Mouse (Mus musculus) 3T3-L1 (cell line): ENCODE measurements at regions not wholly inside any gene's neighbourhood (a gene's known extent, or its start where the extent isn't known, plus 50 kb on each side); places are given as distances from the start of the nearest gene placed in this dataset.

ENCODE experiments used
- DNase-seq: peaks from one replicate; pipeline ENCODE4 v3.0.0-alpha.2; 2015; ENCODE audit warnings: low read depth, low spot score

- peak; percentile 93 for DNase-seq
Observed at GRCm38 (mm10) chr10:117478931-117479280, 99.1 kb upstream of the Cpsf6 start.

GRCm38 (mm10) chr10:117478202-117478930 is 98.6 kb upstream of the Cpsf6 start:
- peak; percentile 93 for DNase-seq

- DNase-seq = peak; percentile 94
Observed at GRCm38 (mm10) chr10:117477331-117478201, 97.8 kb upstream of the Cpsf6 start.

- DNase-seq = peak; percentile 93
Observed at GRCm38 (mm10) chr10:117475086-117475945, 95.5 kb upstream of the Cpsf6 start.

GRCm38 (mm10) chr10:117474351-117475085 is 94.7 kb upstream of the Cpsf6 start:
- peak; percentile 95 for DNase-seq

- DNase-seq = peak; percentile 93
Observed at GRCm38 (mm10) chr10:117473471-117473870, 93.7 kb upstream of the Cpsf6 start.

- DNase-seq = no peak
Observed at GRCm38 (mm10) chr10:117472568-117472930, 92.7 kb upstream of the Cpsf6 start.

- DNase-seq = peak; percentile 94
Observed at GRCm38 (mm10) chr10:117471818-117472567, 92.2 kb upstream of the Cpsf6 start.

- peak; percentile 94 for DNase-seq
Observed at GRCm38 (mm10) chr10:117471036-117471817, 91.4 kb upstream of the Cpsf6 start.

GRCm38 (mm10) chr10:117470481-117470880 is 90.7 kb upstream of the Cpsf6 start:
- DNase-seq = peak; percentile 90

- peak; percentile 93 for DNase-seq
Observed at GRCm38 (mm10) chr10:117469573-117470090, 89.8 kb upstream of the Cpsf6 start.

GRCm38 (mm10) chr10:117468931-117469572 is 89.2 kb upstream of the Cpsf6 start:
- peak; percentile 88 for DNase-seq

GRCm38 (mm10) chr10:117468381-117468780 is 88.6 kb upstream of the Cpsf6 start:
- DNase-seq = peak; percentile 93

GRCm38 (mm10) chr10:117467161-117467560 is 87.3 kb upstream of the Cpsf6 start:
- DNase-seq = peak; percentile 64

GRCm38 (mm10) chr10:117466391-117466790 is 86.6 kb upstream of the Cpsf6 start:
- peak; percentile 95 for DNase-seq

GRCm38 (mm10) chr10:117465671-117466250 is 85.9 kb upstream of the Cpsf6 start:
- DNase-seq = peak; percentile 92

GRCm38 (mm10) chr10:117465058-117465660 is 85.3 kb upstream of the Cpsf6 start:
- no peak for DNase-seq

GRCm38 (mm10) chr10:117464331-117464730 is 84.5 kb upstream of the Cpsf6 start:
- DNase-seq = peak; percentile 80
